Mouse (Mus musculus): ENCODE data around the gene AI837181.

- no peak for TF ChIP-seq GATA2 (IDR thresholded peaks at IDR 0.05; ENCODE audit: borderline replicate concordance, low read depth, low read length)
- TF ChIP-seq CTCF (IDR thresholded peaks at IDR 0.05; ENCODE audit: low read depth, low read length), result no peak
- TF ChIP-seq TAL1 (conservative IDR thresholded peaks at IDR 0.05; ENCODE audit: low read depth, low read length), result no peak
- no peak for TF ChIP-seq GATA1 (IDR thresholded peaks at IDR 0.05; ENCODE audit: borderline replicate concordance, low read length)
- TF ChIP-seq POLR2AphosphoS5 (IDR thresholded peaks at IDR 0.05; ENCODE audit: insufficient replicate concordance, low read depth, low read length), result no peak
Observed at GRCm38 (mm10) chr19:5460465-5460911, 35.5 kb downstream of the AI837181 start, which contains the start of gene Fibp.
